Mouse (Mus musculus) c-Kit-positive CD71-negative TER-119-negative erythroid progenitor cells, embryonic 14.5 days (primary cell): ENCODE results near the gene Btg2.
A peak's percentile ranks its signal among the peaks of the same experiment; 100 is the strongest.

Source experiments
- DNase-seq: peaks from one replicate; pipeline ENCODE4 v3.0.0-alpha.2; 2013; ENCODE audit warnings: low read depth

Gene Btg2

DNA sequence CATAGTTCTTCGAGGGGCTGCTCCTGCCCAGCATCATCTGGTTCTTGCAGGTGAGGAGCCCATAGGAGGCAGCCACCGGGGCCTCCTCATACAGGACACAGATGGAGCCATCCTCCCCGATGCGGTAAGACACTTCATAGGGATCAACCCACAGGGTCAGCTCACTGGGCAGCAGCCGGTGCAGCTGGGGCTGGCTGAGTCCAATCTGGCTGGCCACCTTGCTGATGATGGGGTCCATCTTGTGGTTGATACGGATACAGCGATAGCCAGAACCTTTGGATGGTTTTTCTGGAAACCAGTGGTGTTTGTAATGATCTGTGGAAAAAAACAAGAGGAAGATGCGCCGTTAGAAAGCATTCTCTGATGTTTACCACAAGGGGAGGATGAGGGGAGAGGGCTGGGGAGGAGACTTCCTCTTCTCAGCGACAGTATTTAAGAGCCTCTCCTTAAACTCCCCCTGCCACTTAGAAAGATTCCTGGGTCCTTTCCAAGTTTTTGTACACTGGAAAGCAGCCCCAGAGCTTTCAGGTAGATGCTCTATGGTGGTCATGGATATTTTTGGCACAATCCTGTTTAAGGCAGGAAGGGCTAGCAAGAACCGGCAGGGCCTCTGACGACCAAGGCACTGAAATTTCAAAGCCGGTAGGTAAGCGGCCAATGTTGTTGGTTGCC is 1.4 kb downstream of the Btg2 start:
- no peak for DNase-seq

DNA sequence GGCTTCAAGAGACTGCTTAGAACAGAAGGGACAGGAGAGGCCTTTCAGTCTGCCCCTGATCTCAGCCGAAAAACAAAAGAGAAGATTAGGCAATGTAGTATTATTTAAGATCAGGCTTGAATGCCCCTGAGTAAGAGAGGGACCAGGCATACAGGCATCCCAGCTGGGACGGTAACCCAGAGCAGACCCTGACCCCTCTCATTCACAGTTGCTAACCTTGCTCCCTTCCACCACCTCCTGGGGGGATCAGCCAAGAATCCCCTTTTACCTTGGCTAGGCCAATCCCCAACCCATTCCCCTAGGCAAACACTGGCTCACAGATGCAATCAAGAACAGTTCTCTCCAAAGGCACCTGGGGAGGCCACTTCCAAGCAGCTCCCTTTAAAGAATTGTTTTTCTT is 2.1 kb downstream of the Btg2 start:
- no peak for DNase-seq

DNA sequence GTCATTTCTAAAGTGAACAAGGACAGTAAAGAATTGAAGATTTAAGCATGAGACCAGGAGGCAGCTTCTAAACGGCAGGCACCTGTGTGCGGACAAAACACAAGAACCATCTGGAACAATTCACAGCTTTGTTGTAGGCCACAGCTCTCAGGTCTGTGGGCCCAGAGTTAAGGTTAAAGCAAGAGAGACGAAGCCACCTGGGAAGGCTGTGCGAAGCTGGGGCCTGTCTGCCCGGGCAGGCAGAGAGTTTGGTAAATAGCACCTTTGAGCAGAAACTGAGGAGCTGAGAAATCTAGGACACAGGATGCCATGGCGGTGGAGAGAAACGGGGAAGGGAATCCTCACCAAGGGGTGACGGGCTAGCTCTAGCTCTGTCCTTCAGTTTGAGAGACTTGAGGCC is 3.4 kb downstream of the Btg2 start:
- no peak for DNase-seq

DNA sequence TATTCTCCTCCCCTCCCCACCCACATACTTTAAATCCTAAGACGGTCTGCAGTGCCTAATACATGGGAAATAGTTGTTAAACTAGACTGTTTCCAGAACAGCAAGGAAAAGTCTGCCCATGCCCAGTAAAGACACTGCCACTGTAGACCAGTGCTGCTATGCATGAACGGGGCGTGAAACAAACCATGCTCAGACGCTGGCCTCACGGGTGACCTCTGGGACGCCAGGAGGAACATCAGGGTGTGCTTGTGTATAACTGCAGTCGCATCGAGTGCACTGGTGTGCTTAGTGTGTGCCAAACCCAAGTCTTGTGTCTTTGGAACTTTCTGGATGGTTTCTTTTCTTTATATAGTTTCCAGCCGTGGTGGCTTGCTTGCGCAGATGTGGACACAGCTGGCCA is 4.3 kb downstream of the Btg2 start:
- DNase-seq = no peak

DNA sequence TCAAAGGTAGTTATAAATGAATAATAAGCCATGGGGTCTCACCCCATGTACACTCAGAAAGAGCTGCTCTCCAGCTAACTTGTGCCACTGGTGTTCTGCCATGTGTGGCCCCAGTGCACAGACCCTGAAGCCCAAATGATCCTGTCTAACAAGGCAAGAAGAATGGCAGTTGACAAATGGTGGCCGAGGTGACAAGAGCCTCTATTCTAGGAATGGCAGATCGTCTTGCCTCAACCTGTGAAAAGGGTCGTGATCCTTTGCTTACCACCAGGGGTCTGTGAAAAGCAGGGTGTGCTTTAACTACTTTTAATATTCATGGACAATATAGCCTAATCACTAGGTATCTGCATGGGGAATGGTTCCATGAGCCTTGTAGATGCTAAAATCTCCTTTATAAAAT is 4.7 kb downstream of the Btg2 start:
- DNase-seq = no peak

DNA sequence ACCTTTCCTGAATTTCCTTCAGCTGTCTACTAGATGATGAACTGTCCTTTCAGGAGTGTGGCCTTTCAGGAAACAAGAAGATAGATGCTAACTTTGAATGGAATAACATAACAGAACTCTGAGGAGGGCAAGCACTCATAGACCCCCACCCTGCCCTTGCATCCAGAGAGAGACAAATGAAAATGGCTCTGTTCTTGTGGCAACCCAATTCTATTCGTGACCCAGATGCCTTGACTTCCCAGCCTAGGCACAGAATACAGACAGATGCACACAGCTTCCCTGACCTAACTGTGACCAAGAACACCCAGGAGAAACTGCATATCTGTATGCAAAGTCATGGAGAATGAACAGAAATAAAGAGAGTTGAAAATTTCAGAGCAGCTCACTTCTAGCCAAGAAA is 5.3 kb downstream of the Btg2 start:
- no peak for DNase-seq

DNA sequence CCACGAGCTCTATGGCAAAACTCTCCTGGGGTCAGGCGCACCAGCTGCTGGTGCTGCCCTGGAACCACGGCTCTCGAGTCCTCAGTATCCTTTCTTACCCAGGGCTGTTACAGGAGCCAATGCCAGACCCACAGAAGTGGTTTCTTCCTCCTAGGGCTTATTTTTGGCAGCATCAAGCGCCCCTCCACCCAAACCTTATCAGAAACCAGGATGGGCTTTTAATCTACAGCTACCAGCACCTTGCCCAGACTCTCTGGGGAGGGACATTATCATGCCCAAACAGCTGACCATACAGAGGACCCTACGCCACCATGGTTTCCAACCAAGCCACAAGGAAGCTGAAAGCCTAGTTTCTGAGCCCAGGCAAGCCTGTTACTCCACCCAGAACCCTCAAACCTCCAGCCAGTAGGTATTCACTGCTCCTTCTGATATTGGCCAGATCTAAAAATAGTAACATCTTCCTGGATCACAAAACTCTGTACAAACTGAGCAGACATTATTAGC is 5.8 kb downstream of the Btg2 start:
- DNase-seq = no peak

DNA sequence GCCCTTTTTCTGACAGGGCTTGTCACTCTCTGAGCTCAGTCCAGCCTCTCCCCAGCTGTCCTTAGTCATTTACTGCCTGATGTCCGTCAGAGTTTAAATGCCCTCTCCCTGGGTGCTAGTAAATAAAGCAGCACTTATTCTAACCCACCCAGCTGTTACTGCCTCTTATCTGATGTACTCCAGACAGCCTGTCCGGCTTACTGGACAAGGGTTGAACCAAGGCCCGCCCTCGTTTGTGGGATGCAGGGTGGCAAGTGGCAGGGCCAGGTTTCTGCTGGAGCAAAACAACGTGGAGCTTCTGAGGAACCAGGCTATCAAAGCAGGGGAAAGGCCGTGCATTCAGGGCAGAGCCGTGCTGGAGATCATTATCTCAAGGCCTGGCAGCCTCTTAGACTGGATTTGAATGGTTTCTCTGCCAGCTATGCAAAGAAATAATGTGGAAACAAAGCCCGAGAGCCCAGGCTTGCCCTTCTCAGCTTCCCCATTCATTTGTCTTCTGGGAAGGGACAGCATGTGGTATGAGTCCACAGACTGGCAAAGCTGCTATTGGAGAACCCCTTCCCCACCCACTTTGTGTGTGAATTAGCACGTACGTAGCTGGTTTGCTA is 7.4 kb downstream of the Btg2 start:
- DNase-seq = no peak

DNA sequence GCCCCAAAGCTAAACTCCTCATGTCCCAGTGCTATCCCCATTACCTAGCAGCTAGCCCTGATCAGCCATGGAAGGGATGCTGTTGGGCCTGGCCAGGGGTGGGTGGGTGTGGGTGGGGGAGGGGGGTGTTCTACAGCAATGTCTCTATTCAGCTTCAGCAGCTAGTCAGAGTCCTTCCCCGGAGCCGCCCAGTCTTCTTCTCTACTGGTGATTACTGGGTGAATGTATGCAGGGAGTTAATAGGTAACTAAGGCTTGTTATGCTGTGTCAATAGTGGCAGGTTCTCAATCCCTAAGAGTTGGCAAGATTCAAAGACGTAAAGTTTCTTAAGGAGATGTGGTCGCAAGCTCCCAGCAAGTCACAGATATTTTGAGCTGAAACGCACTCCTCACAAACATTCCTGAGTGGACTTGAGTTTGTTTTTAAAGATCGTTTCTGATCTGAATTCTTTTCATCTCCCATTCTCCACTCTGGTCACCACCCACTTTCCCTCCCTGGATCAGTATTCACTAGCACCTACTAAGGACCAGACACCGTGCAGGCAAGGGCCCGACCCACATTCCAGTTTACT is 8.7 kb downstream of the Btg2 start:
- DNase-seq = no peak

DNA sequence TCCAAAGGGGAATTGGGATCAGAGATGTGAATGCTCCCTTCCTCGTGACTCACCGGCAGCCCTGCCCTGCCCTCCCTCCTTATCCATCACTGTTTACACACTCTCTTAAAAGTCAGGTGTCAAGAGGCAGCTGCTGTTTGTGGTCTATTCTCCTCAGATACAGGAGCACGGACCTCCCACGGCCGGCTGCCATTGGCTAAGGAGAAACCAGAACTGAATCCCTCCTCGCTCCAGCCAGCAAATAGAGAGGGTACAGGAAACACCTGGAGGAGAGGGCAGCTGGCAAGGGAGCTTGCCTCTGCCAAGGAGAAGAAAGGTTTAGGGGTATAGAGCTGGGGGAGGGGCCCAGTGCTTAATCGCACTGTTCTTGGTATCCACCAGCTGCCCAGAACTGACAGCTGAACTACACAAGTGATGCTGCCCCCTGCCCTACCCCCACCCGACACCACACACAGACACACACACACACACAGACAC is 11.7 kb downstream of the Btg2 start:
- peak; percentile 54 for DNase-seq

DNA sequence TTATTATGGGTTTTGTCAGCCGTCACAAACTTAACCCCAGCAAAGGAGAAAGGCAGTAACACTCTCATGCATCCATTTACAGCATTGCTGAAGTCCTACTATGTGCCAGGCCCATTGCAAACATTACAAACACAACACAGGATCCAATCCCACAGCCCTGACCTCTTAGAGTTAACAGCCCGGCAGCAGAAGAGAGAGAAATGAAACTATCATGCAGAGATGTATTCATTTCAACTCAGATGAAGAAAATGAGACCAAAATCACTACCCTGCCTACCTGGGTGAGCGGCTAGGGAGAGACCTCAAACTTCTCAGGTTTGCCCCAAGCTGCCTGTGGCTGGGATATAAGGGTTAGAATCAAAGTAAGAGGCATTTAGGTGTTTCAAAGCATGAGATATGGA is 12.4 kb downstream of the Btg2 start:
- DNase-seq = no peak

DNA sequence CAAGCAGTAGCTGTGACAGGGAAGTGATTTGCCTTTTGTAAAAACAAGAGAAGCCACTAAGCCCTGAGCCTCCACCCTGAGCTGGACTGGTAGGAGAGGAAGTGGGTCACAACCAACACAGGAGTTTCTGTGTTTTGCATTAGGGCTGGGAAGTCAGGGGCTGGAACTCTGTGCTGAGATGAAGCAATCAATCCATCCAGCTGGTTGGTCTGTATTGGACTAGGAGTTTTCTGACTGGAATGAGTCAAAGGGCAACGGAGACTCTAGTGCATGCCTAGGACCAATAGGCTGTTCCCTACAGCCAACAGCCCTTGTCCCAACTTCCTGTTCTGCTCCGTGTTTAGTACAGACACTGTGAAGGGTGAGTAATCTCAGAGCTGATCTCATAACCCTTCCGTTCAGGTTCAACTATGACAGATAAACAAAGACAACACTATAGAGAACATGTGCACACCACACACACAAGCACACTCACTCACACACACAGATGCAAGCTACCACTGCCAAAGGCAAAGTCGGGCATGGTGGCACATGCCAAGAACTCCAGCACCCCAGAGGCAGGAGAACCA is 13.6 kb downstream of the Btg2 start:
- no peak for DNase-seq

DNA sequence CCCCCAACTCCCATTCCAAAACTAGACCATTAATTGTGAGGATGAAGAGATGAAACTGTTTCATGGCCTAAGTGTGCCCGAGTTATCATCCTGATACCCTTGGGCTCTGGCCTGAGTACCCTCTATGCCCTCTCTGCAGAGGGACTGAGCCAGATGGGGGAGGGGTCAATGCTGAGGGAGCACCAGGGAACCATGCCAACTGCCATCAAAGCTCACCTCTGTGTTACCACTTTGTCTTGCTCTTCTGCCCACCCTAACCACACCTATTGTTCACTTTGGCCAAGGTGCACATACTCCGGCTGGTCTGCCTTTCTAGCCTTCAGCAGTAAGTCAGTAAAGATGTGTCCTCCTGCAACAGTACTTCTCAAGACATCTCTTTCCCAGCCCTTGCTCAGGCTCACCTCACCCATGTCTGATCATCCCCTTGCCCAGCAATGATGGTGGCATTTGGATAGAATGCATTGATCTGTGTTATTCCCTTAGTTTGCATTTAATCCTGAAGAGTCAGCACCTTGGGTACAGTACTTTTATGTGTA is 14.6 kb downstream of the Btg2 start:
- no peak for DNase-seq

DNA sequence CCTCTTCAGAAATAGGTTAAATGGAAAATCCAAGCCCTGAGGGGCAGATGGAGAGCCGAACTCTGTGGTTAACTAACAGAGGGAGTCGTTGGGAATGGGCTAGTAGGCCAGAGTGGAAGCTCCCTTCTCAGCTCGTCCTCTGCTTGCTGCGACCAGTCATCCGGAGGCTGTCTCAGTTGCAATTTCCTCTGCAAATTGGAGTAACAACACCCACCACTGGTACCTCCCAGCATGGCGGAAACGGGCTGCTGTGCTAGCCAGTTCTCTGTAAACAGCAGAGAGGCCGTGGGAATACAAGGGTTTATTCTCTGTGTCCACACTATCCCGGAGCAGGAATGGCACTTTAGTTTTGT is 15.2 kb downstream of the Btg2 start:
- DNase-seq = no peak

DNA sequence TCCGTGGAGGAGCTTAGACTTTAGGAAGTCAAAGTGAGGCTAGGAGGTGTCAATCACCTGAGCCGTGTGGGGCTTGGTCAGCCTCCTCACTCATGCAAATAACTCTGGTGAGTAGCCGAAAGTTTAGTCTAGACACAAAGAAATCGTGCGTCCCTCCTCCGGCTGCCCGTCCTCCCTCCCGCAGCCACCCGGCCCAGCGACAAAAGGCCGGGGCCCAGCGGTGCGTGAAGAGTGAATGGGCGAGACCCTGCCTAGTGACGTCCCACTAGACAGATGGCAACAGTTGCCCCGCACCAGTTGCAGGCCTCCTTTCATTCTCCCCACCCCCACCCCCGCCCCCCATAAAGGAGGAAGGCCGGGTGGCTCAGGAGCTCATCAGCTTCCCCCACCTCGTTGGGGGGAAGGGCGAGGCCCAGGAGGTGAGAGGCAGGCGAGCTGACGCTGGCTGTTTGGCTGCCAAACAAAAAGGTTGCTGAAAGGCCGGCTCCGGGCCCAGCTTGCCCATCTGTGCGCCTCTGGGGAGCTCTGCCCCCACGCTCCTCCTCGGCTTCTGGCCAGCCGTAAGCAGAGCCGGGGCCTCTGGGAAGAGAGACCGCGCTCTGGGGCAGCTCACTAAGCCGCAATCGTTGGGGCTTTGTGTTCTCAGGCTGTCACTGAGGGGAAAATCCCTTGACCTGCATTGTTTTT is 15.7 kb downstream of the Btg2 start:
- no peak for DNase-seq

DNA sequence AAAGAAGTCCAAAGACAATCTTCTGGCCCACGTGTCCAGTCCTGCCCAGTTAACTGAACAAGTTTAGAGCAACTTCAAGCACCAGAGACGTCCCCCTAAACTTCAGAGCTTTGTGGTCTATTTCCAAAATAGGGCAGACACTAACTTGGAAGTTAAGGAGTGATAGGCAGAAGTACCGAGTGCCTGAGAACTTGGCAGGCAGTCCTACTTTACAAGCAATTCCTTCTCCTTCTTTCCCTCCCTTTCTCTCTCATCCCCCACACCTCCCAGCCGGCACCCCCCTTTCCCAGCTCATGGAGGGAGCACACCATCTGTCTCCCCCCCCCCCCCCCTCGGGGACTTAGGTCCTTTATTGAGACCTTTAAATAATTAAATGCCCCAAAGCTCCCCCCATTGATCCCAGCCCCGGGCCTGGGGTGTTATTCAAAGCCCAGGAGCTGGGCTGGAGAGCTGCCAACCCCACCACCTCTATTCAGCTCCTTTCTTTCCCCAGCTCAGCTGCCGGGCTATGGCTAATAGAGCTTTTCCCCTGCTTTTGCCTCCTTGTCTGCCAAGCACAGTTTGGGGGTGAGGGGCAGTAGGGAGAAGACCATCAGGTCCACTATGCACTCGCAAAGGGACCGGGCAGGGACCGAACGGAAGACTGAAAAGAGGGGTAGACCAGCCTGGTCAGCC is 16.4 kb downstream of the Btg2 start:
- DNase-seq = no peak

DNA sequence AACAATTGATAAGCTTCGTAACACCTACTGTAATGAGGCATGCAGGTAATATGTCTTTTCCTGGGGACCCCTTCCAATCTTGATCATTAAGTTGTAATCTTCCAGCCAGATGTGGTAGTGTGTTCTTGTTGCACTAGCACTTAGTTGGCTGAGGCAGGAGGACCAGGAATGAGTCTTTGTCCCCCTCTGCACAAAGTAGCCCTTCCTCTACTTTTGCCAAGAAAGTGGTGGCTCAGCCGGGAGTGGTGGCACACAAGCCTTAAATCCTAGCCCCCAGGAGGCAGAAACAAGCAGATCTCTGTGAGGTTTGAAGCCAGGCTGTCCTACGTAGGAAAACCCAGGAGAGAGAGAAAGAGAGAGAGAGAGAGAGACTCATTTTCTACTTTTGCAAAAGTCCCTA is 17.0 kb downstream of the Btg2 start:
- no peak for DNase-seq

DNA sequence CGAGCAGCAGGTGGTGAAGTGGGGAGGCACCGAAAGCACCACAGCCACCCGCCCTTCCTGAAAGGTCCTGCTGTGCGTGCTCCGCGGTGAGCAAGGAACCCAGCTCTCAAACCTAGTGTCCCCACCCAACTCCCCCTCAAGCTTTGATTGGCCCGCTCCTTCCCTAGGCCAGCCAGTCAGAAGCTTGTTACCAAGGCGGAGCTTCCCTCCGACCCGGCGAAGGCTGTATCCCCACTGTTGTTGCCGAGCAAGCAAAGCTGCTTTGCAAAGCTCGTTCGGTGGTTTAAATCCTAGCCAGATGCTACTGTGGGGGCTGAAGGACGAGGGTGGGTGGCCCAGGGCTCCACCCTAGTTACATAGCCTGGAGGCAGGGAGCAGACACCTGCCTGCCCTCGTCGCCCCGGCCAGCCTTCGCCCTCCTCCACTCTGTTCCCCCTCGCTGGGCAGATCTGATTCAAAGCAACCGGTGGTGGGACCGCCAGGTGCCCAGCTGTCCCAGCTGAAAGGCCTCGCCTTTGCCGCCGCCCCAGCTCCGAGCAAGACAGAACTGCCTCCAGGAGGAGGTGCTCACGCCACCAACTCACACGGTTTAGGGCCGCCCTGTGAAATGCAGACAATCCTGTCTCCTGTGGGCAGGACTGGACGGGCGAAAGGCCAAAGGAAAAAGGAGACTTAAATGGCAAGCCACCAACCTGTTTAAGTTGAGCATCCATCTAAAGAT is 17.9 kb downstream of the Btg2 start:
- peak; percentile 76 for DNase-seq

DNA sequence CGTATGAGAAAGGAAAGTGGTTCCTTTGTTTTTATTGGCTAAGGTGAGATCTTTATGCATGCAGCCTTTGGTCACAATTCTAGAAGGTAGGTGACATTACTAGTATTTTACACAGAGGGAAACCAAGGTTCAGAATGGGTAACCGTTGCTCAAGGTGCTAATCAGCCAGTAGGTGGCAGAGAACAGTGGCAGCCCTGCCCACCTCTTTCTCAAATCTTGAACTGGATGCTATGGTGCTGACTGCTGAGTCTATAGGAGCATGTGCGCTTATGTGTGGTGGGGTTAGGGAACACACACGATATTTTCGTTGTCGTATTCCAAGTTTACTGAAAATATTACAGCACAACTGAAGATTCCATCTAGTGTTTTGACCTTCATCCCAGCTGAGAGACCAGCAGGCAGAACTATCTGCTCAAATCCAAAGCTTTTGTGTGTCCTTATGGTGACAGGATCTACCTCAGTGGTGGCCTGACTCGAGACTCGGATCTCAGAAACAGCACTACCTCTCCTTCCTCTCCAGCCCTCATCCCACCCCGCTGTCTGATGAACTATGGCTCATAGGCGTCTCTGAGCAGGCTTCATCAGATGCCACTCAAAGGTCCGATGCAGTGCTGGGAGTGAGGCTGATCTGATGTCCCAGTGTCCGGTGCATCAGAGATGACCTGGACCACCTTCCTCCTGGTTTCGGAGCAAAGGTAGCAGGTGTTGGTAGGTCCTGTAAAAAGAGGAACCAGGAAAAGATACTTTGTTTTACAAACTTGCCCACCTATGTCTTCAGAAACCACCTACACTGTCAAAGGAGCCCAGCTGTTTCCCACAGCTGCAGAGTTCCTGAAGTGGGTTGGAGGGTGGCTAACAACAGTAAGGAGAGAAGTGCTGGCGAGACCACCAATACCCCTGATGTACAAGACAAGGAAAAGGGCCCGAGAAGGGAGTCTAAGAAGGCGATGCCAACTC is 18.9 kb downstream of the Btg2 start:
- DNase-seq = no peak

DNA sequence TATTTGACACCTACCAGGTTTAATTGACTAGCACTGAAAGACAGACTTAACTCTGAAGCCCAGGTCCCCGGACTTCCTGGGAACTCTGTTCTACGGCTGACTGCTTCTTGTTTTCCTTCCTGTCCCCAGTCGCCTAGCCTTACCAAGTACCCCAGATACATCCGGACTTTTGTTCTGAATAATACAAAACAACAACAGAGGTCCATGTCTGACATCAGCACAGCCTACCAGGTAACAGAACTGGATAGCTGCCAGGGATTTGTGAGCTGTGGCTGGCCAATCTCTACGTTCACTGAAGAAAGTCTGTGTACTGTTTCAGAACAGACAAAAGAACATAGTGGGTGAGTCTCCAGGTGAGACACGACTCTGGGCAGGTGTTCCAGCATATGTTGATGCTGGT is 20.1 kb downstream of the Btg2 start:
- no peak for DNase-seq
